Mouse (Mus musculus): ENCODE results near the gene Aldh1a2. TPM values are rescaled to one million over a fixed set of nuclear protein-coding genes. Genes with fewer than 3 reads are reported as not detected.

The Aldh1a2 gene
- polyA plus RNA-seq, 1 experiment from 2014 or later = 8.6 TPM

DNA sequence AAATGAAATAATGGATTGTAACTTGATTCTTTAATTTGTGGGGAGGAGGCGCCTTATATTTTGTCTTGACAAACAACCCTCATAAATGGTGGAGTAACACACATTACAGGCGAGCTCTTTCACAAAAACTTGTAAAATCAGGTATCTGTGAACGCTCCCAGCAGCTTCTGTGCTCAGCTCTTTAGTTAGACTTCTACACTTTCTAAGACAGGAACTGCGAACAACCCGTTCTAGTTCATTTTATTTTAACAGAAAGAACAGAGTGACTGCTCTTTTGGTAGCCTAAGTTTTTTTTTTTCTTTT is 2.2 kb downstream of the Aldh1a2 start:
- no peak overlapping the region for H3K27ac ChIP-seq
- no peak for ATAC-seq
- 22% methylated on average over 5 of the region's 5 CpGs for WGBS
- H3K36me3 ChIP-seq = no peaks in the 10 kb centered on the region
- H3K4me2 ChIP-seq (replicated peaks) = no peak overlapping the region
- H3K27me3 ChIP-seq = peaks cover 70% of the 10 kb centered on the region
- peaks cover 17% of the 10 kb centered on the region for H3K4me1 ChIP-seq (replicated peaks)
- H3K9ac ChIP-seq (replicated peaks) = no peak overlapping the region
- H3K4me3 ChIP-seq (replicated peaks) = no peak overlapping the region
- no peaks in the 10 kb centered on the region for H3K9me3 ChIP-seq

DNA sequence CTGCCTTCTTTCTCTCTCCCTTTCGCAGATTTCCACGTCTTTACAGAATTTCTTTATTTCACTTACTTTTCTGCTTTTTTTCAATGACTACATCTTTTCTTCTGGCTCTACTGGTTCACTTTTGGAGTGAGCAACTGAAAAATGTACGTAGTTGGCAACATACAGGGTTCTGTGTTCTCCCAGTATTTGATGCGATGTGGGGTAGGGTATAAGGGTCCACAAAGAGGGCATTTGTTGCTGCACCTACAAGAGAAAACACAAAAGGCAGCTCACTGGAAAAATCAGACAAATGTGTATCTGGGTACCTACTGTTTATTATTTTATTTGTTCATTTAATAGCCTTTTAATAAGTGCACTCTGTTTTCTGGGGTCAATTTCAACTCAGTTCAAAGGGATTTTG is 3.6 kb downstream of the Aldh1a2 start:
- Histone ChIP-seq H3K27ac (no peak overlapping the region), H3K36me3 (no peaks in the 10 kb centered on the region), H3K9ac (replicated peaks) (no peak overlapping the region), H3K4me2 (replicated peaks) (no peak overlapping the region), H3K9me3 (no peaks in the 10 kb centered on the region), H3K4me3 (replicated peaks) (no peak overlapping the region), H3K4me1 (replicated peaks) (peaks cover 17% of the 10 kb centered on the region), H3K27me3 (peaks cover 64% of the 10 kb centered on the region)
- ATAC-seq = no peak
- WGBS = 59% methylated on average over 4 of the region's 4 CpGs

DNA sequence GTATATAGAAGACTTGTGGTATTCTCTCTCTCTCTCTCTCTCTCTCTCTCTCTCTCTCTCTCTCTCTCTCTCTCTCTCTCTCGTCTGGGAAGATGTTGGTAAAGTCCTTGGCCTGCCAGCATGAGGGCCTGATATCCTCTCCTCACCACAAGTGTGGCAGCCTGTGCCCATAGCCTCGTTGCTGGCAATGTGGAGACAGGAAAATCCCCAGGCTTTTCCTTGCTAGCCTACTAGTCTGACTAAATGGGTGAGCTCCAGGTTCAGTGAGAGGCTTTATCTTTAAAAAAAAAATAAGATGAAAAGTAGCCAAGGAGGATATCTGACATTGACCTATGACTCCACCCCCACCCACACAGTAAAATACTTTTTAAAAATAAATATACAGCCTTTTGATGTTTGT is 4.8 kb downstream of the Aldh1a2 start:
- H3K4me2 ChIP-seq (replicated peaks) = no peak overlapping the region
- no peak overlapping the region for H3K9ac ChIP-seq (replicated peaks)
- H3K4me1 ChIP-seq (replicated peaks) = peaks cover 15% of the 10 kb centered on the region
- WGBS = 53% methylated on average over 2 of the region's 2 CpGs
- ATAC-seq = no peak
- H3K27me3 ChIP-seq = peaks cover 51% of the 10 kb centered on the region
- no peak overlapping the region for H3K4me3 ChIP-seq (replicated peaks)
- no peaks in the 10 kb centered on the region for H3K36me3 ChIP-seq
- H3K27ac ChIP-seq = no peak overlapping the region
- H3K9me3 ChIP-seq = no peaks in the 10 kb centered on the region

DNA sequence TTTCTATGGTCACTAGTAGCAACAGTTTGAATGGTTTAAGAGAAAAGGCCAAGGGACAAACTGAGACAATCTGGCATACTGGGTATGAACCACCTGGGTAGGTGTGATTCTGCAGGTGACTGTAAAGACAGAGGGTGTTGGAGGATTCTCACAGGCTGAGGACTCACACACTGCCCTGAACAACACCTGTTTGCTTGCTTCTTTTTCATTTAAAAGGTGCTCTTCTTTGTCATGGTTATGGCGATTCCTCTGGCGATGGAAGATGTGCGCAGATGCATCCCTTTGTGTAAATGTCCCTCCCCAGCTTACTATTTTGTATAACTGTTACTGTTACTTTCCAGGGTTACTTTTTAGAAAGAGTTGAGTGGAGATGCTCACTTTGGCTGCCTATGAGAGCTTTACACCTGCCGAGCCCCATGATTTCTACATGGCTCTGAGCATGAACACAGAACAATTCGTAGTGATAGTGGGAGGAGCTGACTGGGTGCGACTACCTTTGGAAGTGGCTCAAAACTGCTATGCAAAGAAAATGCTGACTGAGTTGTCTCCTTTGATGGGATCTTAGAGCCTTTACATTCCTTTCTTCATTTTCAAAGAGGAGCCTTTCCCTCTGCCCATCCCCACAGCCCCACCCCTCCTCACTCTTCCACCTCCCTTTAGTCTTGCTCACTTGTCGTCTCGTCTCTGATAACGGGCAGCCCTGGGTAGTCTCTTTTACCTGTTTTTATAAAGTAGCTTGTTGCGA is 11.8 kb downstream of the Aldh1a2 start:
- Histone ChIP-seq H3K4me2 (replicated peaks) (no peak overlapping the region), H3K4me1 (replicated peaks) (no peaks in the 10 kb centered on the region), H3K9ac (replicated peaks) (no peak overlapping the region), H3K4me3 (replicated peaks) (no peak overlapping the region), H3K36me3 (no peaks in the 10 kb centered on the region), H3K9me3 (no peaks in the 10 kb centered on the region), H3K27ac (no peak overlapping the region), H3K27me3 (peaks cover 34% of the 10 kb centered on the region)
- no peak for ATAC-seq
- 28% methylated on average over 10 of the region's 10 CpGs for WGBS

DNA sequence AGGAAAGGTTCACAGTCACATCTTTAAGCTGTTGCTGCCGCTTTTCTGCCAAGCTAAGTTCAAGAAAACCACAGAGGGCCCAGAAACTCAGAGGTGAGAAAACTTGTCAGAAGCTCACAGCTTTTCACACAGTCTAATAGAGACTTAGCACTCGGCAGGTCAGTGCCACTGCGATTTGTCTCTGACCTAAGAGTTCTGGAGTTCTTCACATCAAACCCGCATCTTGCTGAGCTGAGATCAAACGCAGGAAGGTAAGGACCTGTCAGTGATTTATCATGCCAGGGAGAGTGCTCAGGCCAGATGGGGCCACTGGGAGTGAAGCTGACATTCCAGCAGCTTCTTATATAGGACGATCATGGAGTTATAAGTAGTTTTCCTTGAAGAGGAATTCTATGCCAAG is 14.4 kb downstream of the Aldh1a2 start:
- Histone ChIP-seq H3K4me3 (replicated peaks) (no peak overlapping the region), H3K9me3 (no peaks in the 10 kb centered on the region), H3K9ac (replicated peaks) (no peak overlapping the region), H3K4me2 (replicated peaks) (no peak overlapping the region), H3K36me3 (no peaks in the 10 kb centered on the region), H3K27me3 (peaks cover 25% of the 10 kb centered on the region), H3K4me1 (replicated peaks) (no peaks in the 10 kb centered on the region), H3K27ac (no peak overlapping the region)
- ATAC-seq = no peak
- WGBS = 27% methylated on average over 6 of the region's 6 CpGs

DNA sequence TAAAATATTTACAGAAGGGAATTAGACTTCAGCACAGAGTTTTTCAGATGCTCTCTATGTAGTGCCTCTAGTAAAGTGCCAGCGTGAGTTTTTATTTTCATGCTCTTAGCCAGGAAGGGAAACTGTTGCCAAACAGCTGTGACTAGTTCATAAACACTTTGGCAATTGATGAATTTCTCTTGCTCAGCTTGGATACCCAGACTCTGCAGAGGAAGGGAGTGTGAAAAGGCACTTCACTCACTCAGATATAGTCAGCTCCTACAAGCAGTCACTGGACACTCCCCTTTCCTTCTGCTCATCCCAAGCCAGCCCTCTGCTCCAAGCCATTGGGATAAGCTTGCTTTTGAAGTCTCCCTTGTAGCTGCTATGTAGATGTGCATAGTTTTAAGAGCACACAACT is 21.0 kb downstream of the Aldh1a2 start:
- Histone ChIP-seq H3K4me2 (replicated peaks) (no peak overlapping the region), H3K9ac (replicated peaks) (no peak overlapping the region), H3K4me1 (replicated peaks) (no peaks in the 10 kb centered on the region), H3K36me3 (no peaks in the 10 kb centered on the region), H3K27ac (no peak overlapping the region), H3K4me3 (replicated peaks) (no peak overlapping the region), H3K27me3 (peaks cover 3% of the 10 kb centered on the region; the same call in 1 of the 2 replicates), H3K9me3 (no peaks in the 10 kb centered on the region)
- ATAC-seq = no peak
- 90% methylated on average over 1 of the region's 1 CpGs for WGBS

DNA sequence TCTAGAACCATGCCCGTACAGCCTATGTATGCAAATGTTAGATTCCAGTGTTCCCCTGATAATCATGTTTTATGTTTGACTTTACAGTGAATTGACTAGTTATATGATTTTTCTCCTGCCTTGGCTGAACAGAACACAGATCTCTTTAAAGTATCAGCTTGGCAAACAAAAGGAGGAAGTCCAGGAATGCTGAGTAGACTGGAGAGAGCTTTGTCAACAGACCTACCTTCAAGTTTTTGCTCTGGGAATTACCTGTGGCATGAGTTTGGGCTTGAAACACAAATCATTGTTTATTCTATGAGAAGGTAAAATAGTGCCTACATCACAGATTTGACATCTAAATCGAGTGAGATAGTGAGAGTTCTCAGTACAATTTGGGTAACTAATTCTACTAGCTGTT is 24.3 kb downstream of the Aldh1a2 start:
- no peak for ATAC-seq
- H3K27ac ChIP-seq = no peak overlapping the region
- no peaks in the 10 kb centered on the region for H3K4me1 ChIP-seq (replicated peaks)
- no peak overlapping the region for H3K4me2 ChIP-seq (replicated peaks)
- H3K27me3 ChIP-seq = peaks cover 3% of the 10 kb centered on the region; the same call in 1 of the 2 replicates
- H3K36me3 ChIP-seq = no peaks in the 10 kb centered on the region
- H3K9ac ChIP-seq (replicated peaks) = no peak overlapping the region
- H3K4me3 ChIP-seq (replicated peaks) = no peak overlapping the region
- no peaks in the 10 kb centered on the region for H3K9me3 ChIP-seq
- 83% methylated on average over 2 of the region's 2 CpGs for WGBS

DNA sequence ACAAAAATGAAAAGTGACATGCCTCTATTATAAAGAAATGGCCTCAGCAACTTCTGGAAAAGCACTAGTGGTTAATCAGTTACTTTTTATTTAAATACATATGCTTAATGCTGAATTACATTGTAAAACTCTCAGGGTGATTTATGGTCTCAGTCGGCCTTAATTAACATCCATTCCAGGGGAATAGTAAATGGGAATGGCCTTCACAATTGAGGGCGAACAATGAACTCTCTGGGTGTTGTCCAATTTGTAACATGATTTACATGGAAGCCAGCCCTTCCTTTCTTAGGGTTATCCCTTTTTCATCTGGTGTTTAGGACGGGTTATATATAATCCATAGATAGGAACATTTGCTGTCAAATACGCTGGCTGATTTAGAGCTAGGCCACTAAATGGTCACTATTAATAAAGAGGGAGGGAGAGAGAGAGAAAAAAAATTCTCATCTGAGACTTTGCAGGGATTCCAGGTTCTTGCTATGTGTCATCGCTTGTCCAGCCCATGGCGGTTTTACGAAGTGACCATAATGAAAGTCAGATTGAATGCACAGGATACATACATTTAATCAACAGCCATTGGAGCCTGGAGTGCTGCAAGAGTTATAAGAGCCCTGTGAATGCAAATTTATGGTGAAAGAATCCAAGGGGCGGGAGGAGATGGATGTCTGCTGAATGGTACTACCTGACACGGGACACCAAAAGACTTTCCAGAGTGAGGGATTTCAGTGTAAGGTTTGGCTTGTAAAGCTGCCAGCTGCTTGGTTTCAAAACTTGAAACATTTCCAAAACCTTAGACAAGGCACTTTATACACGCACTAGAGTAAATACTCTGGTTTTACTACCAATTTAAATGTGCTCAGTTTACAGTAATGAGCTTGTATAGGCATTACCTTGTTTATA is 26.2 kb downstream of the Aldh1a2 start:
- WGBS = 84% methylated on average over 10 of the region's 10 CpGs

DNA sequence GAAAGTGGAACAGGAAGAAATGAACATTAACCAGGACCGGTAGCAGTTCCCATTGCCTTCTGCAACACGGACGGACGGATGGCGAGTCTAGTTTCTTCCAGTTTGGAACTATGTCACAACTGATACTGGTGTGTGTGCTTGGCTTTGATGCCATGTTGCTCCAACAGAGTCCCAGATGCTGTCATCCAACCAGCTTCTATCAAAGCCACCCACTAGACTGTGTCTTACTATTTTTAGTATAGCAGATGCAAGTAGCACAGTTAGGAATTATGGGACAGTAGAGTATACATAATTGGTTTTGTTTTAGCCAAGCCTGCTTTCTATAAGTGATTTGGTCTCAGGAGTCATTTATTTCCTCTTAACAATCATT is 26.8 kb downstream of the Aldh1a2 start:
- Histone ChIP-seq H3K27me3 (0 out of 2 replicates have a peak, but pooled peaks cover 3% of the 10 kb centered on the region), H3K27ac (no peak overlapping the region), H3K4me1 (replicated peaks) (no peaks in the 10 kb centered on the region), H3K9me3 (no peaks in the 10 kb centered on the region), H3K4me3 (replicated peaks) (no peak overlapping the region), H3K36me3 (no peaks in the 10 kb centered on the region), H3K9ac (replicated peaks) (no peak overlapping the region), H3K4me2 (replicated peaks) (no peak overlapping the region)
- WGBS = 96% methylated on average over 5 of the region's 5 CpGs
- no peak for ATAC-seq

More for the DNA sequence above, 26.2 kb downstream of the Aldh1a2 start:
- no peaks in the 10 kb centered on the region for H3K4me1 ChIP-seq (replicated peaks)
- no peak for ATAC-seq
- 0 out of 2 replicates have a peak, but pooled peaks cover 3% of the 10 kb centered on the region for H3K27me3 ChIP-seq
- no peak overlapping the region for H3K4me2 ChIP-seq (replicated peaks)
- no peaks in the 10 kb centered on the region for H3K36me3 ChIP-seq
- H3K9me3 ChIP-seq = no peaks in the 10 kb centered on the region
- H3K27ac ChIP-seq = no peak overlapping the region
- no peak overlapping the region for H3K9ac ChIP-seq (replicated peaks)
- H3K4me3 ChIP-seq (replicated peaks) = no peak overlapping the region

DNA sequence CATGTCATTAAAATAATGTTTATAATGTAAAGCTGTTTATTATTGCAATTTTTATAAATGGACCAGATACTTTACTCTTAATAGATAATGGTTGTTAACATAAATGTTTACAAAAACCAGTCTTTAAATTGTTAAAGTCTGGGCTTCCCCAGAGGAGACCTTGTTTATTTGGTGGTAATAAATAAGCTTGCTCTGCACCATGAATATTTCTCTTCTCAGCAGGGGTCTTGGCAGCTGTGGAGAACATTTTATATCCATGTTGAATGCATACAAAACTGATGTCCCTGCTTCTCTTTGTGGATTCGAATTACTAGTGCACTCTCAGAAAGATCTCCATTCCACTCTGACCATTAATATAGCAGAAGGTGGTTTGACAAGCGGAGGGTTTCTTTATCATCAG is 38.8 kb downstream of the Aldh1a2 start:
- Histone ChIP-seq H3K9me3 (no peaks in the 10 kb centered on the region), H3K4me3 (replicated peaks) (no peak overlapping the region), H3K9ac (replicated peaks) (no peak overlapping the region), H3K27me3 (no peaks in the 10 kb centered on the region), H3K27ac (no peak overlapping the region), H3K4me1 (replicated peaks) (no peaks in the 10 kb centered on the region), H3K36me3 (no peaks in the 10 kb centered on the region), H3K4me2 (replicated peaks) (no peak overlapping the region)
- WGBS = 87% methylated on average over 2 of the region's 2 CpGs
- no peak for ATAC-seq

DNA sequence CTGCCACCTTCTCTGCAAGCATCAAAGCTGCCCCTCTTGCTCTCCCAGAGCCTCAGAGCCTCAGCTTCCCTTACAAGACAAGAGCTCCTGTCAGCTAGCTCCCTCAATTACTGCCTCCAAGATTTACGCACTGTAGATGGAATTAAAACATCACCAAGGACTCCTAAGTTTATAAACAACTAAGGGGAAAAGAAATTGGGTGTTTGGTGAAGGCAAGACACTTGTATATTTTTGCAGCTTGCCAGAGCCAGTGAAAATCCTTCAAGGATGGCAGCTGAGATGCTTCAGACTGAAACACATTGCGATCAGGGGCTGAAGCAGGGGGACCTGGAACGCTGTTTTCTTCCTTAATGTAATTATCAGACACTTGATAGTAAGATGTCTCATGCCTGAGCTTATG is 47.1 kb downstream of the Aldh1a2 start:
- no peaks in the 10 kb centered on the region for H3K27me3 ChIP-seq
- no peaks in the 10 kb centered on the region for H3K36me3 ChIP-seq
- no peaks in the 10 kb centered on the region for H3K9me3 ChIP-seq
- H3K4me1 ChIP-seq (replicated peaks) = no peaks in the 10 kb centered on the region
- H3K9ac ChIP-seq (replicated peaks) = no peak overlapping the region
- no peak for ATAC-seq
- no peak overlapping the region for H3K27ac ChIP-seq
- H3K4me2 ChIP-seq (replicated peaks) = no peak overlapping the region
- no peak overlapping the region for H3K4me3 ChIP-seq (replicated peaks)
- WGBS = 84% methylated on average over 3 of the region's 3 CpGs

DNA sequence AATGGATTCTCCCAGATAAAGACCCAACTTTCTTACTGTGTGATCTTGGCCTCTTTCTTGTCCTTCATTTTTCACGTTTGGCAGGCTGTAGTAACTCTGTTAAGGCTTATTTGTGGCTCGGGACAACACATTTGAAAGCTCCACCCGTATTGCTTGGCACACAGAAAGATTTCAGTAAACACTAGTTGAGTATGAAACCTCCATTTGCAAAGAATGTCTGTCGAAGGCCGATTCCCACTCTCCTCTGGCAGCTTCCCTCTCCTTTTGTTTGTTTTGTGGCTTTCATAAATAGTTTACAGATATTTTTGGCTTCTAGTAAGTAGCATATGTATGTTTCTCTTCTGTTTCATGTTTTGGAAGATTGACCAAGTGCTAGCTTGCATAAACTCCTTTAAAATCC is 54.1 kb downstream of the Aldh1a2 start:
- WGBS = 87% methylated on average over 5 of the region's 5 CpGs

More for the DNA sequence above, 54.1 kb downstream of the Aldh1a2 start:
- ATAC-seq = no peak
- H3K4me2 ChIP-seq (replicated peaks) = no peak overlapping the region
- H3K27me3 ChIP-seq = no peaks in the 10 kb centered on the region
- H3K27ac ChIP-seq = no peak overlapping the region
- H3K9ac ChIP-seq (replicated peaks) = no peak overlapping the region
- no peak overlapping the region for H3K4me3 ChIP-seq (replicated peaks)
- no peaks in the 10 kb centered on the region for H3K4me1 ChIP-seq (replicated peaks)
- no peaks in the 10 kb centered on the region for H3K36me3 ChIP-seq
- no peaks in the 10 kb centered on the region for H3K9me3 ChIP-seq

Measured in midbrain, embryonic 13.5 days (tissue).